Mouse (Mus musculus) c-Kit-negative CD71-positive TER-119-positive erythroid progenitor cells, embryonic 14.5 days (primary cell): ENCODE results near the gene Tlk1.
"Not testable (repeated sequence)": the region's sequence is repeated elsewhere in the genome, so short reads cannot be mapped to it uniquely, and the experiment has no call there.

Experiments used
- DNase-seq: peaks from one replicate; pipeline ENCODE4 v3.0.0-alpha.2; 2013; ENCODE audit warnings: low read depth, low spot score

Tlk1 gene

DNA sequence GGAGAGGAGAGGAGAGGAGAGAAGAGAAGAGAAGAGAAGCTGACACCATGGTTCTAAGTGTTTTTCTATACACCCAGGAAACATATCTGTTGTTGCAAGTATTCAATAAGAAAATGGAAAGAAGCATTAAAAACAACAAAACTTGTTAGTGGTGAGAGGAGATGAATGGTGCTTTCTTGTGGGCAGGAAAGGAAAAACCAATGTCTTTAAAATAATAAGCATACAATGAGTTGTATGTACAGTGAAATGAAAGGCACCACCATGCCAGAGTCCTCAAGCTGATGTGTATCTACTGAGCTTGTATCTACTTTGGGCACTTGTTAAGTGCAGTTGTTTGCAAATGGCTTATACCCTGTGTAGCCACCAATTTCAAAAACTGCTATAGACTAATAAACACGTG lies 7.7 kb upstream of the Tlk1 start:
- no peak for DNase-seq

DNA sequence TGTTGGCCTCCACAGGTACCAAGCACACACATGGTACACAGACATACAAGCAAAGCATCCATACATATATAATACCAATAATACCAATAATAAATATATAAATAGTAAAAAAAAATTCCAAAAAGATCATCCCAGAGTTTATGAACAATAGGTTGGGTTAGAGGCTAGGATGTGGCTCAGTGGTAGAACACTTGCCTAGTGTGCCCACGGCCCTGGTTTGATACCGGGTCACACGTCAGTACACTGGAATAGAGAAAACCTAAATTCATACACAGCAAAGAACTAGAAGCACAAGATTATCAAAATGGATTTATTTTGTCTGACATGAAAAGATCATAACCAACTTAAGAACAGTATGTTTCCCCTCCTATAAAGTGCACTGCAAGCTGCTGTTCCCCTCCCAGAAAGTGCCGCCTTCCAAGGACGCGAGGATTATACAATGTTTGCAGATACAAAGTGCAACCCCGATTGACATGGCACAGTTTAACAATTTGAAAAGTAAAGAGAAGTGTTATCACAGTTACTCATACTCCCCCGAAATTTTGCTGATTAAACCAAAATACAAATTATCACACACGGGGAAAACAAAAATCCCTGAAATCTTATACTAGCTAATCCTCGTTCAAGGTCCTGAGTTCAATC lies 6.3 kb upstream of the Tlk1 start:
- DNase-seq, result no peak

DNA sequence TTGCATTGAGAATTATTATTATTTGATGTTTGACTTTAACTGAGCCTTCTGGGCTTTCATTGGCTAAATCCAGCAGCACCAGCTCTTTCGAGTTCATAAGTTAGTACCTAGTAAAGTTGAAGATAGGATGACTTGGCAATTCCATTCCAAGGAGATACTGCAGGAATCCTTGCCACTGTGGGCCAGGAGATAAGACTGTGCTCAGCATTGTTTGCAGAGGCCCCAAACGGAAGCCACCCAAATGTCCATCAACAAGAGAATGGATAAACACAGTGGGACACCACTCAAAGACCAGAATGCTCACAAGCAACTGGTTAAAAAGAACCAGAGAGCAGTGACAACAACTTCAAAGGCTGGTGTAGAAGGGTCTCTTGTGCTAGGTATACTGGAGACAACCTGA lies 5.2 kb upstream of the Tlk1 start:
- peak; percentile 67 for DNase-seq

- DNase-seq, result no peak
Observed at GRCm38 (mm10) chr2:70829946-70830610, 4.5 kb upstream of the Tlk1 start.

DNA sequence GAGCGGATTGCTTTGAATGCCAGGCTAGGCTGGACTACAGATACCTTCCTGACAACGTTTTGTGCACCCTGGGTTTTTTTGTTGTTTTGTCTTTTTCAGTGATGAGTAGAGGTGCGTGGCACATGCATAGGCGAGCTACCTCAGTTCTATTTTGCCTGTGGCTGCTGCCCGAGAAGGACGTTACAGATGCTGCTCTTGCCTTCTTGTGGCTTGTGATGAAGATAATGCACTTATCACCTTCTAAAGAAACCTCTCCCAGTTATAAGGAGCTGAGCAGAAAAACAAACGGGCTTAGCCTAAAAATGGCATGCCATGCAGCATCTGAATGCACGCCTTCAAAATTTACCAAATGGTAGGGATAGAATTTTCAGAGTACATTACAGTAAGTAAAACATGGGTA lies 2.3 kb upstream of the Tlk1 start:
- peak; percentile 47 for DNase-seq

- DNase-seq, result peak; percentile 68
Observed at GRCm38 (mm10) chr2:70826436-70827230, 1.1 kb upstream of the Tlk1 start.

- peak; percentile 64 for DNase-seq
Observed at GRCm38 (mm10) chr2:70824838-70825370, 624 bp downstream of the Tlk1 start.

GRCm38 (mm10) chr2:70823926-70824800 lies 1.4 kb downstream of the Tlk1 start:
- DNase-seq, result peak; percentile 51

GRCm38 (mm10) chr2:70823434-70823833 lies 2.1 kb downstream of the Tlk1 start:
- DNase-seq, result peak; percentile 42

DNA sequence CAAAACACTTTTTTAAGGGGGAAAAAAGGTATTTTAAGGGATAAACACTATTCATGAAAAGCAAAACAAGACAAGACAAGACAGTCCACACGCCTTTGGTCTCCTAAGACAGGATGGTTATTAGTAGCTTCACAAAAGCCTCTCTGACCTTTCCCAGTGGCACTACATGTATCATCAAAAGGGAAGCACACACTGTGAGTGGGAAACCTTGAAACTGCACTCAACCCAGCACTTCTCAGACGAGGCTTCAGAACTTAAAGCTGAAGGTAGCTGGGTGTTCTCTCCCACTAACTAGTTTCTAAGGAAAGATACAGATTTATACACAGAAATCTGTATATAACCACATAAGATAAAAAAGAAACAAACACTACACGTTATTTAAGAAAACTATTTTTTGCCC lies 8.6 kb downstream of the Tlk1 start:
- no peak for DNase-seq

- no peak for DNase-seq
Observed at GRCm38 (mm10) chr2:70816016-70816415, 9.5 kb downstream of the Tlk1 start.

GRCm38 (mm10) chr2:70813608-70814007 lies 11.9 kb downstream of the Tlk1 start:
- no peak for DNase-seq

- DNase-seq, result no peak
Observed at GRCm38 (mm10) chr2:70811476-70811875, 14.1 kb downstream of the Tlk1 start.

- DNase-seq, result no peak
Observed at GRCm38 (mm10) chr2:70809921-70810320, 15.6 kb downstream of the Tlk1 start.

GRCm38 (mm10) chr2:70808681-70809080 lies 16.8 kb downstream of the Tlk1 start:
- no peak for DNase-seq

- not testable (repeated sequence) for DNase-seq
Observed at GRCm38 (mm10) chr2:70807678-70808077, 17.9 kb downstream of the Tlk1 start.

- DNase-seq, result no peak
Observed at GRCm38 (mm10) chr2:70806020-70806419, 19.5 kb downstream of the Tlk1 start.

DNA sequence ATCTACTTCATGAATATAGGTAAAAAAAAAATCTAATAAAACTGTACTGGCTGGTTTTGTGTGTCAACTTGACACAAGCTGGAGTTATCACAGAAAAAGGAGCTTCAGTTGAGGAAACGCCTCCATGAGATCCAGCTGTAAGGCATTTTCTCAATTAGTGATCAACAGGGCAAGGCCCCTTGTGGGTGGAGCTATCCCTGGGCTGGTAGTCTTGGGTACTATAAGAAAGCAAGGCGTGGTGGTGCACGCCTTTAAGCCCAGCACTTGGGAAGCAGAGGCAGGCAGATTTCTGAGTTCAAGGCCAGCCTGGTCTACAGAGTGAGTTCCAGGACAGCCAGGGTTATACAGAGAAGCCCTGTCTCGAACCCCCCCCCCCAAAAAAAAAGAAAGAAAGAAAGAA lies 21.8 kb downstream of the Tlk1 start:
- not testable (repeated sequence) for DNase-seq

- no peak for DNase-seq
Observed at GRCm38 (mm10) chr2:70802658-70803057, 22.9 kb downstream of the Tlk1 start.

- no peak for DNase-seq
Observed at GRCm38 (mm10) chr2:70801543-70801942, 24.0 kb downstream of the Tlk1 start.

GRCm38 (mm10) chr2:70800396-70800795 lies 25.1 kb downstream of the Tlk1 start:
- no peak for DNase-seq
